Mouse (Mus musculus) MEL (cell line): ENCODE results near the gene Mcrip2. TPM values are rescaled to one million over a fixed set of nuclear protein-coding genes. Genes with fewer than 3 reads are reported as not detected.

Experiments used
- DNase-seq: peaks from one replicate; pipeline ENCODE4 v3.0.0; 2011; ENCODE audit warnings: low read depth, low spot score
- H3K27ac ChIP-seq: 2 replicates; pipeline ENCODE4 v1.5.1; 2012; ENCODE audit warnings: low read depth, mild to moderate bottlenecking, control low read depth, low read length, moderate library complexity; ENCODE audit not compliant: control insufficient read depth
- H3K27me3 ChIP-seq, 2 experiments: fragments of 150-350 bp in 1 of 2; sonication (generic) in 1 of 2; 2 replicates each; pipeline ENCODE4 v1.6.1; 2012; ENCODE audit warnings: low read length in 2 of 2, mild to moderate bottlenecking in 2 of 2, improper control_type of control experiment in 1 of 2, moderate library complexity in 1 of 2; ENCODE audit not compliant: insufficient read depth in 2 of 2, control insufficient read depth in 1 of 2
- H3K36me3 ChIP-seq, 2 experiments: 2 replicates each; pipeline ENCODE4 v1.6.1; 2012 to 2014; ENCODE audit warnings: low read length in 2 of 2, improper control_type of control experiment in 1 of 2, inconsistent platforms in 1 of 2, mild to moderate bottlenecking in 1 of 2; ENCODE audit not compliant: insufficient read depth in 2 of 2, control insufficient read depth in 1 of 2
- H3K4me1 ChIP-seq, 2 experiments: fragments of 150-350 bp in 1 of 2; sonication (generic) in 1 of 2; 2 replicates each; pipeline ENCODE4 v1.6.1; 2012; ENCODE audit warnings: low read length in 2 of 2, improper control_type of control experiment in 1 of 2, mild to moderate bottlenecking in 1 of 2; ENCODE audit not compliant: insufficient read depth in 2 of 2, control insufficient read depth in 1 of 2
- H3K4me3 ChIP-seq, 2 experiments: fragments of 150-350 bp in 1 of 2; sonication (generic) in 1 of 2; 2 replicates each; pipeline ENCODE4 v1.5.1; 2012; ENCODE audit warnings: low read depth in 2 of 2, low read length in 2 of 2, mild to moderate bottlenecking in 2 of 2, moderate library complexity in 2 of 2, control low read depth in 1 of 2, improper control_type of control experiment in 1 of 2; ENCODE audit not compliant: control insufficient read depth in 1 of 2, insufficient read depth in 1 of 2
- H3K79me2 ChIP-seq: 2 replicates; pipeline ENCODE4 v1.6.1; 2012; ENCODE audit warnings: mild to moderate bottlenecking, low read length, moderate library complexity; ENCODE audit not compliant: control insufficient read depth, poor library complexity, insufficient read depth
- H3K9ac ChIP-seq: 2 replicates; pipeline ENCODE4 v1.6.1; 2012; ENCODE audit warnings: low read depth, mild to moderate bottlenecking, control low read depth, low read length, moderate library complexity; ENCODE audit not compliant: control insufficient read depth, poor library complexity, severe bottlenecking
- H3K9me3 ChIP-seq: fragments of 150-350 bp; sonication (generic); replicated peaks from 2 replicates; pipeline ENCODE4 v1.6.1; 2012; ENCODE audit warnings: mild to moderate bottlenecking, low read length, improper control_type of control experiment, moderate library complexity; ENCODE audit not compliant: insufficient read depth
- CHD1 ChIP-seq: IDR thresholded peaks from 2 replicates; pipeline ENCODE4 v1.6.1; 2012; ENCODE audit warnings: low read depth, mild to moderate bottlenecking, inconsistent platforms, low read length, improper control_type of control experiment
- ELF1 ChIP-seq: IDR thresholded peaks from 2 replicates; pipeline ENCODE4 v1.6.1; 2014; ENCODE audit warnings: low read depth, mild to moderate bottlenecking, inconsistent platforms, low read length, improper control_type of control experiment, moderate library complexity
- ETS1 ChIP-seq: IDR thresholded peaks from 2 replicates; pipeline ENCODE4 v1.6.1; 2012; ENCODE audit warnings: low read depth, mild to moderate bottlenecking, inconsistent platforms, low read length, improper control_type of control experiment, moderate library complexity
- GABPA ChIP-seq: IDR thresholded peaks from 2 replicates; pipeline ENCODE4 v1.6.1; 2012; ENCODE audit warnings: low read depth, mild to moderate bottlenecking, inconsistent platforms, low read length, improper control_type of control experiment, moderate library complexity
- GATA1 ChIP-seq: IDR thresholded peaks from 2 replicates; pipeline ENCODE4 v1.6.1; 2011; ENCODE audit warnings: low read depth, low read length, improper control_type of control experiment
- JUND ChIP-seq: IDR thresholded peaks from 2 replicates; pipeline ENCODE4 v1.6.1; 2011; ENCODE audit warnings: low read depth, mild to moderate bottlenecking, improper control_type of control experiment, low read length
- MAFK ChIP-seq: IDR thresholded peaks from 2 replicates; pipeline ENCODE4 v1.6.1; 2011; ENCODE audit warnings: low read depth, mild to moderate bottlenecking, low read length, improper control_type of control experiment, borderline replicate concordance
- MAX ChIP-seq: IDR thresholded peaks from 2 replicates; pipeline ENCODE4 v1.6.1; 2011; ENCODE audit warnings: low read length, improper control_type of control experiment
- MAZ ChIP-seq: IDR thresholded peaks from 2 replicates; pipeline ENCODE4 v1.6.1; 2012; ENCODE audit warnings: low read depth, mild to moderate bottlenecking, inconsistent platforms, low read length, improper control_type of control experiment
- MEF2A ChIP-seq: IDR thresholded peaks from 2 replicates; pipeline ENCODE4 v1.6.1; 2014; ENCODE audit warnings: low read depth, mild to moderate bottlenecking, inconsistent platforms, low read length, improper control_type of control experiment; ENCODE audit not compliant: poor library complexity, insufficient replicate concordance, severe bottlenecking; ENCODE audit errors: extremely low read depth
- MYC ChIP-seq: IDR thresholded peaks from 2 replicates; pipeline ENCODE4 v1.6.1; 2011; ENCODE audit warnings: low read depth, mild to moderate bottlenecking, low read length, improper control_type of control experiment, moderate library complexity
- NRF1 ChIP-seq: IDR thresholded peaks from 2 replicates; pipeline ENCODE4 v1.6.1; 2014; ENCODE audit warnings: low read depth, mild to moderate bottlenecking, inconsistent platforms, low read length, improper control_type of control experiment, moderate library complexity; ENCODE audit not compliant: poor library complexity, insufficient read depth, severe bottlenecking
- POLR2A ChIP-seq, 2 experiments: IDR thresholded peaks; 2 replicates each; pipeline ENCODE4 v1.6.1; 2011 to 2012; ENCODE audit warnings: low read length in 2 of 2, mild to moderate bottlenecking in 2 of 2, control low read depth in 1 of 2, improper control_type of control experiment in 1 of 2, low read depth in 1 of 2, moderate library complexity in 1 of 2; ENCODE audit not compliant: control insufficient read depth in 1 of 2, insufficient read depth in 1 of 2, poor library complexity in 1 of 2
- POLR2AphosphoS2 ChIP-seq: IDR thresholded peaks from 2 replicates; pipeline ENCODE4 v1.6.1; 2011; ENCODE audit warnings: low read length, improper control_type of control experiment
- RAD21 ChIP-seq: IDR thresholded peaks from 2 replicates; pipeline ENCODE4 v1.6.1; 2011; ENCODE audit warnings: mild to moderate bottlenecking, low read depth, low read length, improper control_type of control experiment
- RCOR1 ChIP-seq: IDR thresholded peaks from 2 replicates; pipeline ENCODE4 v1.6.1; 2012; ENCODE audit warnings: low read depth, mild to moderate bottlenecking, inconsistent platforms, low read length, improper control_type of control experiment
- SIN3A ChIP-seq: IDR thresholded peaks from 2 replicates; pipeline ENCODE4 v1.6.1; 2012; ENCODE audit warnings: low read length, improper control_type of control experiment, inconsistent platforms
- SMC3 ChIP-seq: IDR thresholded peaks from 2 replicates; pipeline ENCODE4 v1.6.1; 2011; ENCODE audit warnings: low read depth, low read length, improper control_type of control experiment
- TAL1 ChIP-seq: IDR thresholded peaks from 2 replicates; pipeline ENCODE4 v1.6.1; 2012; ENCODE audit warnings: mild to moderate bottlenecking, inconsistent platforms, low read length, moderate library complexity, mixed read lengths
- TBP ChIP-seq: IDR thresholded peaks from 2 replicates; pipeline ENCODE4 v1.8.0; 2011; ENCODE audit warnings: low read depth, low read length, improper control_type of control experiment
- TCF12 ChIP-seq: IDR thresholded peaks from 2 replicates; pipeline ENCODE4 v1.6.1; 2014; ENCODE audit warnings: low read depth, mild to moderate bottlenecking, inconsistent platforms, low read length, improper control_type of control experiment, moderate library complexity
- UBTF ChIP-seq: IDR thresholded peaks from 2 replicates; pipeline ENCODE4 v1.6.1; 2012; ENCODE audit warnings: low read depth, mild to moderate bottlenecking, inconsistent platforms, low read length, improper control_type of control experiment, moderate library complexity, borderline replicate concordance; ENCODE audit not compliant: insufficient read depth
- USF1 ChIP-seq: IDR thresholded peaks from 2 replicates; pipeline ENCODE4 v1.6.1; 2014; ENCODE audit warnings: low read depth, mild to moderate bottlenecking, inconsistent platforms, low read length, improper control_type of control experiment, moderate library complexity
- ZC3H11A ChIP-seq: IDR thresholded peaks from 2 replicates; pipeline ENCODE4 v1.6.1; 2012; ENCODE audit warnings: low read depth, mild to moderate bottlenecking, inconsistent platforms, low read length, improper control_type of control experiment
- ZKSCAN1 ChIP-seq: IDR thresholded peaks from 2 replicates; pipeline ENCODE4 v1.6.1; 2012; ENCODE audit warnings: low read depth, mild to moderate bottlenecking, inconsistent platforms, low read length, improper control_type of control experiment, moderate library complexity
- ZMIZ1 ChIP-seq: IDR thresholded peaks from 2 replicates; pipeline ENCODE4 v1.6.1; 2012; ENCODE audit warnings: low read depth, mild to moderate bottlenecking, inconsistent platforms, low read length, improper control_type of control experiment, moderate library complexity
- polyA plus RNA-seq, 2 experiments: library from polyadenylated mRNA; stranded (reverse) in 1 of 2; unstranded in 1 of 2; fragments of >175 nt in 1 of 2; fragments of >200 nt in 1 of 2; gene quantifications; 2 replicates each; pipeline versions ENCODE4 v1.2.1 to v1.2.4; 2012; ENCODE audit warnings: low replicate concordance in 2 of 2, low read depth in 1 of 2; ENCODE audit not compliant: insufficient read length in 2 of 2, insufficient read depth in 1 of 2, missing spikeins in 1 of 2
- total RNA-seq: library from RNA; depleted of rRNA; stranded (reverse); fragments of 300-350 nt; gene quantifications from 2 replicates; pipeline ENCODE4 v1.2.3, GENCODE M21; 2012

Mcrip2 gene
- total and polyA plus RNA-seq, 3 experiments, result 88.9 to 281 (median 107) TPM

DNA sequence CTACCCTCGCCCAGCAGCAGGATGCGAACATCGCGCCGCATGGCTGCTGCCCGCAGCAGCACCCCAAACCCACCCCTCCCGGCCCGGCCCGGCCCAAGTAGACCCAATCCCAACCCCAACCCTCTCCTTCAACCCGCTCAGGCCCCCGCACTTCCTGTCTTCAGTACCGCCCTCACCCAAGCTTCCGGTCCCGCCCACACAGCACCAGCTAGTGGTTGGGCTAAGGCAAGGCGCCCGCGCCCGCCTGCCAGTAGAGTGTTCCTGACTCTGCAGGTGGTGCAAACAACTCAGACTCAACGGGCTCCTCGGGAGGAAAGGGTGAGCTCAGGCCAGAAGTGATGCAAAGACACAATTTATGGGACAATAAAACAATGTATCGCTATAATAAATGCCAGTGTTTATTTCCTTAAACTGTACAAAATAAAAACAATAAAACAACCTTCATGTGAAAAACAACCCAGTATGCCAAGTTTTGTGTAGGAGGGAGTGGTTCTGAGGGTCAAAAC, 24.1 kb downstream of the Mcrip2 start, which contains the start of gene Rhot2 (continued):
- TF ChIP-seq JUND, result no peak
- TF ChIP-seq GATA1, result no peak
- no peak for TF ChIP-seq CHD1
- TF ChIP-seq RAD21, result no peak
- no peak for TF ChIP-seq SMC3
- TF ChIP-seq RCOR1, result 0 out of 2 replicates have a peak, but pooled peaks have one; percentile 10
- no peak for TF ChIP-seq MAX
- peak; percentile 62 for TF ChIP-seq TCF12
- peak; percentile 90 to 93 for TF ChIP-seq POLR2A (IDR thresholded peaks at IDR 0.05; ENCODE audit: control insufficient read depth in 1 of 2, insufficient read depth in 1 of 2, low read depth in 1 of 2, low read length in 2 of 2, poor library complexity in 1 of 2)
- TF ChIP-seq TAL1, result no peak
- TF ChIP-seq UBTF, result no peak
- TF ChIP-seq ZC3H11A, result no peak
- TF ChIP-seq TBP, result peak; percentile 77
- 0 out of 2 replicates have a peak, but pooled peaks have one; percentile 30 for TF ChIP-seq ETS1
- no peak for TF ChIP-seq GABPA
- no peak for TF ChIP-seq MAFK
- TF ChIP-seq MYC, result no peak
- no peak for TF ChIP-seq NRF1
- TF ChIP-seq POLR2AphosphoS2, result peak; percentile 94
- TF ChIP-seq MEF2A, result no peak
- peak; percentile 82 for TF ChIP-seq ZMIZ1
- peak; percentile 78 for TF ChIP-seq ELF1

GRCm38 (mm10) chr17:25843636-25844395, 24.7 kb downstream of the Mcrip2 start:
- peaks cover 3 to 15% of the 10 kb centered on the region in 2 experiments; a peak in 3 of 4 replicates for H3K4me1 ChIP-seq
- H3K27me3 ChIP-seq, result no peaks in the 10 kb centered on the region
- no peak for DNase-seq
- H3K27ac ChIP-seq, result peak overlapping the region; percentile 79
- H3K79me2 ChIP-seq, result peaks cover 11% of the 10 kb centered on the region
- TF ChIP-seq CHD1, result no peak
- TF ChIP-seq RCOR1, result no peak
- TF ChIP-seq RAD21, result no peak
- no peak for TF ChIP-seq TAL1
- TF ChIP-seq USF1, result no peak
- TF ChIP-seq MAZ, result no peak
- TF ChIP-seq POLR2AphosphoS2, result no peak
- no peak for TF ChIP-seq SIN3A
- no peak for TF ChIP-seq ZKSCAN1
- no peak for TF ChIP-seq ZMIZ1
- TF ChIP-seq, all 39 proteins: peak for 0
- Histone ChIP-seq H3K9me3 (no peaks in the 10 kb centered on the region), H3K4me3 (peak overlapping the region; percentile 75 to 86), H3K36me3 (peaks cover 0 to 3% of the 10 kb centered on the region in 2 experiments; a peak in 2 of 4 replicates), H3K9ac (peak overlapping the region; percentile 89)
